Mouse (Mus musculus): ENCODE data around the gene Tamm41. TPM values are rescaled to one million over a fixed set of nuclear protein-coding genes. Genes with fewer than 3 reads are reported as not detected.

Tamm41 gene
- 10.5 TPM for polyA plus RNA-seq (2014; fragmentation: Illumina TruSeq; extraction: RNeasy Lipid Tissue Mini Kit (QIAGEN cat#74804); ENCODE audit: low read depth, low replicate concordance)

GRCm38 (mm10) chr6:115037103-115038094, at the start of gene Tamm41:
Gene Tamm41, minus strand, starts transcription at chr6:115037876.

GRCm38 (mm10) chr6:114969213-114970120, 68.2 kb downstream of the Tamm41 start, which contains the start of gene Vgll4:
Gene Vgll4, minus strand, starts transcription at chr6:114969994.

Other genes with a start within 250 kb of the Tamm41 start
- 3.9 TPM for gene Vgll4, start 67.9 kb downstream of the Tamm41 start, polyA plus RNA-seq (2014; fragmentation: Illumina TruSeq; extraction: RNeasy Lipid Tissue Mini Kit (QIAGEN cat#74804); ENCODE audit: low read depth, low replicate concordance)
- 3.1 TPM for gene Syn2, start 97.0 kb upstream of the Tamm41 start, polyA plus RNA-seq (2014; fragmentation: Illumina TruSeq; extraction: RNeasy Lipid Tissue Mini Kit (QIAGEN cat#74804); ENCODE audit: low read depth, low replicate concordance)
- gene Gm17482, start 189.5 kb upstream of the Tamm41 start, polyA plus RNA-seq (2014; fragmentation: Illumina TruSeq; extraction: RNeasy Lipid Tissue Mini Kit (QIAGEN cat#74804); ENCODE audit: low read depth, low replicate concordance): not detected
- 1.6 TPM for gene Timp4, start 214.3 kb upstream of the Tamm41 start, polyA plus RNA-seq (2014; fragmentation: Illumina TruSeq; extraction: RNeasy Lipid Tissue Mini Kit (QIAGEN cat#74804); ENCODE audit: low read depth, low replicate concordance)

Measured in testis, adult 10 weeks (tissue).